Mouse (Mus musculus) limb, embryonic 14.5 days (tissue): ENCODE measurements around the gene Cep89. TPM values are rescaled to one million over a fixed set of nuclear protein-coding genes. Genes with fewer than 3 reads are reported as not detected.

ENCODE experiments used
- ATAC-seq: fragments of 200-750 bp; cut with Nextera tagmentation; 2 replicates; pipeline ENCODE4 v1.8.0; 2017; ENCODE audit warnings: low read depth, moderate number of reproducible peaks, moderate TSS enrichment; ENCODE audit not compliant: low FRiP score
- DNase-seq: peaks from one replicate; pipeline ENCODE4 v3.0.0-alpha.2; 2015; ENCODE audit warnings: low spot score
- H3K27ac ChIP-seq: fragments of 300-500 bp; sonication (generic); replicated peaks from 2 replicates; pipeline ENCODE4 v1.5.1; 2014; ENCODE audit warnings: low read depth, mild to moderate bottlenecking, low read length, moderate library complexity, mixed read lengths
- H3K27me3 ChIP-seq: fragments of 300-500 bp; sonication (generic); 2 replicates; pipeline ENCODE4 v1.6.1; 2014; ENCODE audit warnings: low read length, mixed read lengths; ENCODE audit not compliant: control insufficient read depth, insufficient read depth
- H3K36me3 ChIP-seq: fragments of 300-500 bp; sonication (generic); 2 replicates; pipeline ENCODE4 v1.6.1; 2014; ENCODE audit warnings: mild to moderate bottlenecking, low read length, moderate library complexity, mixed read lengths; ENCODE audit not compliant: control insufficient read depth, insufficient read depth
- H3K4me1 ChIP-seq: fragments of 300-500 bp; sonication (generic); 2 replicates; pipeline ENCODE4 v1.6.1; 2014; ENCODE audit warnings: antibody characterized with exemption, low read length, mixed read lengths; ENCODE audit not compliant: control insufficient read depth, insufficient read depth
- H3K4me2 ChIP-seq: fragments of 300-500 bp; sonication (generic); replicated peaks from 2 replicates; pipeline ENCODE4 v1.6.1; 2014; ENCODE audit warnings: low read depth, mild to moderate bottlenecking, low read length, moderate library complexity; ENCODE audit not compliant: severe bottlenecking
- H3K4me3 ChIP-seq: fragments of 300-500 bp; sonication (generic); replicated peaks from 2 replicates; pipeline ENCODE4 v1.5.1; 2014; ENCODE audit warnings: low read length
- H3K9ac ChIP-seq: fragments of 300-500 bp; sonication (generic); 2 replicates; pipeline ENCODE4 v1.6.1; 2014; ENCODE audit warnings: mild to moderate bottlenecking, low read depth, low read length, moderate library complexity; ENCODE audit not compliant: severe bottlenecking
- H3K9me3 ChIP-seq: fragments of 300-500 bp; sonication (generic); 2 replicates; pipeline ENCODE4 v1.6.1; 2016; ENCODE audit warnings: low read length; ENCODE audit not compliant: control insufficient read depth
- POLR2A ChIP-seq: fragments of 200-500 bp; IDR thresholded peaks from 2 replicates; pipeline ENCODE4 v1.8.0; 2012; ENCODE audit warnings: inconsistent platforms, mild to moderate bottlenecking, moderate library complexity, borderline replicate concordance; ENCODE audit not compliant: insufficient read depth, insufficient read length; ENCODE audit errors: extremely low read depth
- WGBS: fragments of 180-500 bp; shearing (Covaris S2); extraction: QIAGEN DNeasy Blood & Tissue Kit; methylation state at CpG from one replicate; pipeline ENCODE4 v1.1.7; 2014; 5-methylcytosine and 5-hydroxymethylcytosine counted together
- polyA plus RNA-seq, 2 experiments: library from polyadenylated mRNA; depleted of rRNA in 1 of 2; stranded (reverse) in 1 of 2; unstranded in 1 of 2; fragments of >200 nt; fragmentation: Nextera tagmentation in 1 of 2; extraction: Ambion mirVana in 1 of 2; gene quantifications; 2 replicates each; pipeline versions ENCODE4 v1.2.1 to v1.2.3; 2012 to 2014

Cep89 gene
- 25.8 and 32.9 TPM in 2 replicates for polyA plus RNA-seq (2012; rRNA removed)
- 25.7 and 28.0 TPM in 2 replicates for polyA plus RNA-seq (2014; fragmentation: Nextera tagmentation; extraction: Ambion mirVana)

GRCm38 (mm10) chr7:35396542-35397168 lies at the start of gene Cep89, which contains the start of gene Faap24:
Gene Cep89 (plus strand): TSS chr7:35397035.
Gene Faap24 (minus strand): TSS chr7:35396836.
- TF ChIP-seq POLR2A, result 0 out of 2 replicates have a peak, but pooled peaks have one; percentile 33
- H3K4me3 ChIP-seq, result peak within 1 kb of the TSS; percentile 63
- WGBS, result under 1% methylated on average over 28 of the region's 28 CpGs
- peaks cover 13% of the 10 kb centered on the region for H3K4me1 ChIP-seq
- DNase-seq (peak; percentile 98), ATAC-seq (peak; percentile 99)
- H3K27me3 ChIP-seq, result no peaks in the 10 kb centered on the region
- no peak within 1 kb of the TSS for H3K27ac ChIP-seq
- peaks cover 28% of the 10 kb centered on the region for H3K36me3 ChIP-seq
- no peaks in the 10 kb centered on the region for H3K9me3 ChIP-seq
- H3K9ac ChIP-seq, result peak within 1 kb of the TSS; percentile 67
- H3K4me2 ChIP-seq, result peak within 1 kb of the TSS; percentile 77

- DNase-seq, result no peak
- Histone ChIP-seq H3K36me3 (no peaks in the 10 kb centered on the region), H3K9ac (no peak overlapping the region), H3K27ac (no peak overlapping the region), H3K4me3 (no peak overlapping the region), H3K4me1 (no peaks in the 10 kb centered on the region), H3K9me3 (no peaks in the 10 kb centered on the region), H3K4me2 (no peak overlapping the region), H3K27me3 (no peaks in the 10 kb centered on the region)
- WGBS, result 71% methylated on average over 18 of the region's 18 CpGs
- ATAC-seq, result no peak
- TF ChIP-seq POLR2A, result no peak
These were observed 48.7 kb upstream of the Cep89 start for GRCm38 (mm10) chr7:35347918-35348700.

- no peak overlapping the region for H3K27ac ChIP-seq
- 84% methylated on average over 4 of the region's 4 CpGs for WGBS
- DNase-seq (no peak), ATAC-seq (no peak)
- no peaks in the 10 kb centered on the region for H3K9me3 ChIP-seq
- no peak overlapping the region for H3K4me3 ChIP-seq
- no peak overlapping the region for H3K9ac ChIP-seq
- no peak overlapping the region for H3K4me2 ChIP-seq
- H3K4me1 ChIP-seq, result no peaks in the 10 kb centered on the region
- H3K27me3 ChIP-seq, result no peaks in the 10 kb centered on the region
- H3K36me3 ChIP-seq, result no peaks in the 10 kb centered on the region
- no peak for TF ChIP-seq POLR2A
These were observed 47.8 kb upstream of the Cep89 start for GRCm38 (mm10) chr7:35349022-35349421.

GRCm38 (mm10) chr7:35349886-35350684 lies 46.8 kb upstream of the Cep89 start:
- Histone ChIP-seq H3K4me3 (no peak overlapping the region), H3K36me3 (no peaks in the 10 kb centered on the region), H3K27me3 (no peaks in the 10 kb centered on the region), H3K9me3 (no peaks in the 10 kb centered on the region), H3K9ac (no peak overlapping the region), H3K4me2 (no peak overlapping the region), H3K27ac (no peak overlapping the region), H3K4me1 (no peaks in the 10 kb centered on the region)
- ATAC-seq, result no peak
- DNase-seq, result no peak
- WGBS, result 93% methylated on average over 8 of the region's 8 CpGs
- TF ChIP-seq POLR2A, result no peak

DNA sequence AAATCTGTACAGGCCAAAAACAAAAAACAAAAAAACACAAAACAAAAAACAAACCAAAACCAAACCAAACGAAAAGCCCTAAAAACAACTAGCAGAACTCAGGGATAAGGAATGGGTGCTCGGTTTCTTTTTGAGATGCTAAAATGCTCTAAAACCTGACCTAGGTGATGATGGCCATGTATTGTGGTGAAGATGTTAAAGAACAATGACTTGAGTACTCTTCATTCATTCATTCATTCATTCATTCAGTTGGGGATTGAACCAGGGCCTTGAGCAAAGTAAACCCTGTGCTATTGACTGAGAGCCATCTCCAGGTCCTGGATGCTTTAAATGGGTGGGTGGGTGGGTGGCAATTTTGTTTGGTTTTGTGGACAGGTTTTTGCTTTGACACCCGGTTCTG lies 45.7 kb upstream of the Cep89 start:
- TF ChIP-seq POLR2A, result no peak

More for the DNA sequence above, 45.7 kb upstream of the Cep89 start:
- ATAC-seq, result no peak
- Histone ChIP-seq H3K27me3 (no peaks in the 10 kb centered on the region), H3K4me2 (no peak overlapping the region), H3K4me1 (no peaks in the 10 kb centered on the region), H3K36me3 (no peaks in the 10 kb centered on the region), H3K4me3 (no peak overlapping the region), H3K9ac (no peak overlapping the region), H3K27ac (no peak overlapping the region), H3K9me3 (no peaks in the 10 kb centered on the region)
- 93% methylated on average over 3 of the region's 3 CpGs for WGBS
- DNase-seq, result no peak
